Mouse (Mus musculus) cerebellum, adult 8-10 months (tissue): Measurements from ENCODE around the gene Macrod2.

Experiments
- DNase-seq: peaks from one replicate; pipeline ENCODE4 v3.0.0; 2022

The Macrod2 gene

GRCm38 (mm10) chr2:140819391-140820120 lies 424.4 kb downstream of the Macrod2 start:
- DNase-seq, result no peak

GRCm38 (mm10) chr2:140822378-140822777 lies 427.3 kb downstream of the Macrod2 start:
- DNase-seq, result peak; percentile 48

- DNase-seq, result no peak
Observed at GRCm38 (mm10) chr2:140826241-140826640, 431.1 kb downstream of the Macrod2 start.

GRCm38 (mm10) chr2:140828859-140829258 lies 433.8 kb downstream of the Macrod2 start:
- DNase-seq, result no peak

- DNase-seq, result peak; percentile 45
Observed at GRCm38 (mm10) chr2:140830086-140830485, 435.0 kb downstream of the Macrod2 start.

GRCm38 (mm10) chr2:140839371-140839770 lies 444.3 kb downstream of the Macrod2 start:
- no peak for DNase-seq

- DNase-seq, result peak; percentile 38
Observed at GRCm38 (mm10) chr2:140839880-140840279, 444.8 kb downstream of the Macrod2 start.

- DNase-seq, result no peak
Observed at GRCm38 (mm10) chr2:140844030-140844429, 448.9 kb downstream of the Macrod2 start.

- DNase-seq, result no peak
Observed at GRCm38 (mm10) chr2:140847817-140848428, 452.8 kb downstream of the Macrod2 start.

GRCm38 (mm10) chr2:140853538-140853937 lies 458.4 kb downstream of the Macrod2 start:
- no peak for DNase-seq

- no peak for DNase-seq
Observed at GRCm38 (mm10) chr2:140861356-140861755, 466.2 kb downstream of the Macrod2 start.

GRCm38 (mm10) chr2:140862736-140863135 lies 467.6 kb downstream of the Macrod2 start:
- peak; percentile 15 for DNase-seq

GRCm38 (mm10) chr2:140865636-140866035 lies 470.5 kb downstream of the Macrod2 start:
- DNase-seq, result no peak

GRCm38 (mm10) chr2:140867116-140867515 lies 472.0 kb downstream of the Macrod2 start:
- no peak for DNase-seq

- DNase-seq, result no peak
Observed at GRCm38 (mm10) chr2:140885176-140885575, 490.1 kb downstream of the Macrod2 start.

GRCm38 (mm10) chr2:140890683-140891082 lies 495.6 kb downstream of the Macrod2 start:
- DNase-seq, result no peak

- no peak for DNase-seq
Observed at GRCm38 (mm10) chr2:140896396-140897082, 501.4 kb downstream of the Macrod2 start.

GRCm38 (mm10) chr2:140898408-140898985 lies 503.4 kb downstream of the Macrod2 start:
- peak; percentile 25 for DNase-seq

- DNase-seq, result no peak
Observed at GRCm38 (mm10) chr2:140905331-140905730, 510.2 kb downstream of the Macrod2 start.

- DNase-seq, result no peak
Observed at GRCm38 (mm10) chr2:140906123-140906522, 511.0 kb downstream of the Macrod2 start.

GRCm38 (mm10) chr2:140911463-140911862 lies 516.4 kb downstream of the Macrod2 start:
- DNase-seq, result no peak

- no peak for DNase-seq
Observed at GRCm38 (mm10) chr2:140912179-140912578, 517.1 kb downstream of the Macrod2 start.

- DNase-seq, result no peak
Observed at GRCm38 (mm10) chr2:140912931-140913330, 517.8 kb downstream of the Macrod2 start.
